Mouse (Mus musculus): ENCODE measurements around the gene Pla2g3. TPM values are rescaled to one million over a fixed set of nuclear protein-coding genes. Genes with fewer than 3 reads are reported as not detected.
A peak's percentile ranks its signal among the peaks of the same experiment; 100 is the strongest.

The Pla2g3 gene
- polyA plus RNA-seq, 2 experiments: 0.40 to 0.99 TPM

- TF ChIP-seq POLR2A (IDR thresholded peaks at IDR 0.05; ENCODE audit: borderline replicate concordance, extremely low read depth, insufficient read depth, insufficient read length): no peak
- no peak for ATAC-seq (ENCODE audit: low FRiP score, low read depth)
- WGBS: 86% methylated on average over 7 of the region's 7 CpGs
- DNase-seq (ENCODE audit: low spot score): no peak
- Histone ChIP-seq H3K4me3 (replicated peaks; ENCODE audit: low read length) (no peak overlapping the region), H3K9me3 (ENCODE audit: control insufficient read depth, low read length) (no peaks in the 10 kb centered on the region), H3K36me3 (ENCODE audit: control insufficient read depth, insufficient read depth, low read length) (peaks cover 97% of the 10 kb centered on the region), H3K9ac (ENCODE audit: low read depth, low read length, severe bottlenecking) (no peak overlapping the region), H3K4me1 (ENCODE audit: control insufficient read depth, insufficient read depth, low read length) (no peaks in the 10 kb centered on the region), H3K4me2 (replicated peaks; ENCODE audit: low read depth, low read length, severe bottlenecking) (no peak overlapping the region), H3K27ac (replicated peaks; ENCODE audit: low read depth, low read length) (no peak overlapping the region), H3K27me3 (ENCODE audit: control insufficient read depth, insufficient read depth, low read length) (no peaks in the 10 kb centered on the region)
Observed at GRCm38 (mm10) chr11:3523840-3524582, 35.9 kb downstream of the Pla2g3 start.

- H3K27me3 ChIP-seq (ENCODE audit: control insufficient read depth, insufficient read depth, low read length): no peaks in the 10 kb centered on the region
- no peak for TF ChIP-seq POLR2A (IDR thresholded peaks at IDR 0.05; ENCODE audit: borderline replicate concordance, extremely low read depth, insufficient read depth, insufficient read length)
- no peak for DNase-seq (ENCODE audit: low spot score)
- no peak overlapping the region for H3K9ac ChIP-seq (ENCODE audit: low read depth, low read length, severe bottlenecking)
- no peak for ATAC-seq (ENCODE audit: low FRiP score, low read depth)
- H3K36me3 ChIP-seq (ENCODE audit: control insufficient read depth, insufficient read depth, low read length): peaks cover 98% of the 10 kb centered on the region
- no peak overlapping the region for H3K4me3 ChIP-seq (replicated peaks; ENCODE audit: low read length)
- no peak overlapping the region for H3K4me2 ChIP-seq (replicated peaks; ENCODE audit: low read depth, low read length, severe bottlenecking)
- H3K9me3 ChIP-seq (ENCODE audit: control insufficient read depth, low read length): no peaks in the 10 kb centered on the region
- H3K27ac ChIP-seq (replicated peaks; ENCODE audit: low read depth, low read length): no peak overlapping the region
- H3K4me1 ChIP-seq (ENCODE audit: control insufficient read depth, insufficient read depth, low read length): no peaks in the 10 kb centered on the region
- 78% methylated on average over 4 of the region's 4 CpGs for WGBS
Observed at GRCm38 (mm10) chr11:3525560-3525959, 37.5 kb downstream of the Pla2g3 start.

- Histone ChIP-seq H3K4me2 (replicated peaks; ENCODE audit: low read depth, low read length, severe bottlenecking) (no peak overlapping the region), H3K27ac (replicated peaks; ENCODE audit: low read depth, low read length) (no peak overlapping the region), H3K36me3 (ENCODE audit: control insufficient read depth, insufficient read depth, low read length) (peaks cover 98% of the 10 kb centered on the region), H3K4me3 (replicated peaks; ENCODE audit: low read length) (no peak overlapping the region), H3K9me3 (ENCODE audit: control insufficient read depth, low read length) (no peaks in the 10 kb centered on the region), H3K9ac (ENCODE audit: low read depth, low read length, severe bottlenecking) (no peak overlapping the region), H3K4me1 (ENCODE audit: control insufficient read depth, insufficient read depth, low read length) (no peaks in the 10 kb centered on the region), H3K27me3 (ENCODE audit: control insufficient read depth, insufficient read depth, low read length) (no peaks in the 10 kb centered on the region)
- 79% methylated on average over 9 of the region's 9 CpGs for WGBS
- no peak for TF ChIP-seq POLR2A (IDR thresholded peaks at IDR 0.05; ENCODE audit: borderline replicate concordance, extremely low read depth, insufficient read depth, insufficient read length)
- ATAC-seq (ENCODE audit: low FRiP score, low read depth) (0 out of 2 replicates have a peak, but pooled peaks have one; percentile 5), DNase-seq (ENCODE audit: low spot score) (no peak)
Observed at GRCm38 (mm10) chr11:3526207-3526606, 38.1 kb downstream of the Pla2g3 start.

- Histone ChIP-seq H3K4me1 (ENCODE audit: control insufficient read depth, insufficient read depth, low read length) (no peaks in the 10 kb centered on the region), H3K9me3 (ENCODE audit: control insufficient read depth, low read length) (no peaks in the 10 kb centered on the region), H3K4me3 (replicated peaks; ENCODE audit: low read length) (no peak overlapping the region), H3K4me2 (replicated peaks; ENCODE audit: low read depth, low read length, severe bottlenecking) (0 out of 2 replicates have a peak overlapping the region, but pooled peaks have one; percentile 5), H3K9ac (ENCODE audit: low read depth, low read length, severe bottlenecking) (no peak overlapping the region), H3K36me3 (ENCODE audit: control insufficient read depth, insufficient read depth, low read length) (peaks cover 98% of the 10 kb centered on the region), H3K27me3 (ENCODE audit: control insufficient read depth, insufficient read depth, low read length) (no peaks in the 10 kb centered on the region), H3K27ac (replicated peaks; ENCODE audit: low read depth, low read length) (no peak overlapping the region)
- TF ChIP-seq POLR2A (IDR thresholded peaks at IDR 0.05; ENCODE audit: borderline replicate concordance, extremely low read depth, insufficient read depth, insufficient read length): no peak
- ATAC-seq (ENCODE audit: low FRiP score, low read depth) (no peak; the same call in 1 of the 2 replicates), DNase-seq (ENCODE audit: low spot score) (no peak)
- WGBS: 92% methylated on average over 24 of the region's 24 CpGs
Observed at GRCm38 (mm10) chr11:3526979-3527738, 39.1 kb downstream of the Pla2g3 start.

- Histone ChIP-seq H3K9ac (ENCODE audit: low read depth, low read length, severe bottlenecking) (no peak overlapping the region), H3K9me3 (ENCODE audit: control insufficient read depth, low read length) (no peaks in the 10 kb centered on the region), H3K4me3 (replicated peaks; ENCODE audit: low read length) (no peak overlapping the region), H3K27ac (replicated peaks; ENCODE audit: low read depth, low read length) (no peak overlapping the region), H3K27me3 (ENCODE audit: control insufficient read depth, insufficient read depth, low read length) (no peaks in the 10 kb centered on the region), H3K36me3 (ENCODE audit: control insufficient read depth, insufficient read depth, low read length) (peaks cover 98% of the 10 kb centered on the region), H3K4me2 (replicated peaks; ENCODE audit: low read depth, low read length, severe bottlenecking) (no peak overlapping the region), H3K4me1 (ENCODE audit: control insufficient read depth, insufficient read depth, low read length) (no peaks in the 10 kb centered on the region)
- 86% methylated on average over 8 of the region's 8 CpGs for WGBS
- DNase-seq (ENCODE audit: low spot score) (no peak), ATAC-seq (ENCODE audit: low FRiP score, low read depth) (peak; percentile 23; the same call in 1 of the 2 replicates)
- no peak for TF ChIP-seq POLR2A (IDR thresholded peaks at IDR 0.05; ENCODE audit: borderline replicate concordance, extremely low read depth, insufficient read depth, insufficient read length)
Observed at GRCm38 (mm10) chr11:3527766-3528165, 39.7 kb downstream of the Pla2g3 start.

Measured in limb, embryonic 14.5 days (tissue).